Mouse (Mus musculus) splenic B cell, adult 2 months (primary cell): ENCODE data around the gene Kremen1.

Experiments used
- DNase-seq: peaks from one replicate; pipeline ENCODE4 v3.0.0-alpha.2; 2011; ENCODE audit warnings: low read depth, low spot score
- H3K27me3 ChIP-seq: 2 replicates; pipeline ENCODE4 v1.6.1; 2012; ENCODE audit warnings: mild to moderate bottlenecking, low read length, moderate library complexity, mixed read lengths; ENCODE audit not compliant: control insufficient read depth, poor library complexity, insufficient read depth, severe bottlenecking
- H3K36me3 ChIP-seq: 2 replicates; pipeline ENCODE4 v1.6.1; 2012; ENCODE audit warnings: mild to moderate bottlenecking, low read length, moderate library complexity, mixed read lengths; ENCODE audit not compliant: control insufficient read depth, poor library complexity, insufficient read depth, severe bottlenecking

The Kremen1 gene

GRCm38 (mm10) chr11:5277307-5277971, 16.1 kb upstream of the Kremen1 start:
- no peak for DNase-seq
- Histone ChIP-seq H3K27me3 (no peaks in the 10 kb centered on the region), H3K36me3 (no peaks in the 10 kb centered on the region)

DNA sequence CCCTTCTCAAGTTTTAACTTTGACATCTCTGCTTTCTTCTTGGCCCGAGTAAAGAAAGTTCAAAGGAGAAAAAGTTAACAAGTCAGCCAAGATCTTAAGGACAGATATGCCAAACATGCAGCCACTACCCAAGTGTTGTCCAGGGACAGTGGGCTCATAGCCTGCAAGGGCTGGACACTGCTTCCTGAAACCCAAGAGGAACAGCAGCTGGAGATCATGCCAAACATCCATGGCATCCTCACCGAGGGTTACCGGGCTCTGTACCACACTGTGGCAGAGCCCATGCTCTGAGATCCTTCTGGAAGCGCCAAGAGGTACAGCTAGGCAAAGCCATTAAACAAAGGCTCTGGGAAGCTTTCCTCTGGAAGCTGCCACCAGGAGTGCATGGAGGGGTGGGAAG, 13.9 kb upstream of the Kremen1 start:
- Histone ChIP-seq H3K36me3 (no peaks in the 10 kb centered on the region), H3K27me3 (no peaks in the 10 kb centered on the region)
- no peak for DNase-seq

DNA sequence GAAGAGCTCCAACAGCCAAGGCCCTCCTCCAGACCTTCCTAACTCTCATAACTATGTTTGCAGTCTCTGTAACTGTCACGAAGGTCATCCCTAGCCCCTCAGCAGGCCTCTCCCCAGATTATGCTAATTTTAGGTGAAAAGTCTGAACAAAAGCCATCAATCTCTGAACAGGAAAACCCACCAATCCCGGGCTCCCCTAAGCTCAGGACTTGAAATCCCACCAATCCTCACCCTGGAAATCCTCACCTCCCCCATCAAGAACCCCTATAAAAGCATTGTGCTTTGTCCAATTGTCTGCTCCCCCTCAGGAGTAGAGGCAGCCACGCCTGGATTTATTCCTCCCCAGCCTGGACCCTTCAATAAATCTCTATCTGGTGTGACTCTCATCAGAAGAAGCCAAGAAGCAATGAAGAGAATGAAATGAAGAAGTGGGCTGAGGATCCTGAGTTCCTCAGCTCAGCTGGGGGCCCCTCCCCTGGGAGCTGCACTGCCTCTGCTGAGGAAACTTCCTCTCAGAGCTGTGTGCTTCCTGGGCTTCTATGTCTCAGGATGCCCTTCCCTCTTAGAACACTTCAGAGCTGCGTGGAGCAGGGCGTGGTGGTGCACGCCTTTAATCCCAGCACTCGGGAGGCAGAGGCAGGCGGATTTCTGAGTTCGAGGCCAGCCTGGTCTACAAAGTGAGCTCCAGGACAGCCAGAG, 11.3 kb upstream of the Kremen1 start:
- Histone ChIP-seq H3K27me3 (no peaks in the 10 kb centered on the region), H3K36me3 (no peaks in the 10 kb centered on the region)
- peak; percentile 41 for DNase-seq

- DNase-seq, result no peak
- no peaks in the 10 kb centered on the region for H3K36me3 ChIP-seq
- H3K27me3 ChIP-seq, result no peaks in the 10 kb centered on the region
Observed at GRCm38 (mm10) chr11:5272066-5272360, 10.7 kb upstream of the Kremen1 start.

DNA sequence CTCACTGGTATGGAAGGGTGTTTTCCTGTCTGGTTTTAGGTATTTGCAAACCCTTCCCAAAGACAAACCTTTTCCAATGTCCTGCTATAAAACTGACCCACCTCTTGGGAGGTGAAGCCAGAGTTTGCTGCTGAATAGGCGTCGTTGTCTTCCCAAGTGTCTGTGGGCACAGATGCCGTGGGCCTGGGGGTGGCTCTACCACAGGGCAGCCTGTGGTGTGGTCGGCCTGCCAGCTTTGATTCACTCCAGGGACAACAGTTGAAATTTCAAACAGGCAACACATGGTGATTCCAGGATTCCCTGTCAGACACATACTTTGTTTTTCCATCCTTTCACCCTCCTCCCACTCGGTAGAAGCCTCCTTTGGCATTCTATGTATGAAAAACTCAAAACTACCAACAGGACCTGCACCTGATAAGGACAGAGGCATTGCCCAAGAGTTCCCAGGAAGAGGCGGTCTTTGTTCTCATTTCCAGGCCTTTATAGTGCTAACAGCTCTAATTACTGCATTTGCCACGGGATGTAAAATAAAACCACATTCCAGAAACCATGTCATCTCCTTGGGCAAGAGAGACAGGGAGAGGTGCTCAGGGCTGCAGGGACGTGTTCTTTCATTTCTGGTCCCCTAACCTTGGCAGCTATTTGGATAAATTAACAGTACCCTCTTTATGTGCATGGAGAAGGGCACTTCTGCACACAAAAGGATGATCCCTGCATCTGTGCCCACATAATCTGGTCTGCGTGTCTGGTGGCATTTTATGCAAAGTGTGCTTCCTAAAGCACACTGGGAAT, 10.1 kb upstream of the Kremen1 start:
- H3K36me3 ChIP-seq, result no peaks in the 10 kb centered on the region
- no peaks in the 10 kb centered on the region for H3K27me3 ChIP-seq
- no peak for DNase-seq

DNA sequence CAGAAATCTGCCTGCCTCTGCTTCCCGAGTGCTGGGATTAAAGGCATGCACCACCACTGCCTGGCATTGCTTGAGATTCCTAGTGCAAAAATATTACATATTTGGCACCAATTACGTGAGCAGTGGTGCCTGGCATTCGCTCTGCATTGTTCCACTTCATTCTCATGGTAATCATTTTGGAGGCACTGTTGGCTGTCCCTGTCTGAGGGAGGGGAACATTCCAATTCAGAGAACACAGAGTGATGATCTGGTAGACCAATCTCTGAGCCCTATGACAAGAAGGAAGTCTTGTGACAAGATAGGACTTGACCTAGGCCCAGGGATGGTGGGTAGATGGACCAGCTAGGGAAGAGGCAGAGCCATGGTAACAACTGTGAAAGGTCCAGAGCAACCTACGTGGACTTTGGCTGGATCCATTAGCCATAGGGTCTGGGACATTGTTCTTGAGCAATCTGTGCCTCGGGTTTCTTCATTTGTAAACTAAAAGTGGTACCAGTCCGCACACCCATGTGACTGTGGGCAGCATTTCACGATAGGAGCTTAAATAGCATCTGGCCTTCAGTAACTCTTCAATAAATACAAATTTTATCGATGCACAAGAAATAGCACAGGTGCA, 8.6 kb upstream of the Kremen1 start:
- Histone ChIP-seq H3K36me3 (no peaks in the 10 kb centered on the region), H3K27me3 (no peaks in the 10 kb centered on the region)
- no peak for DNase-seq

DNA sequence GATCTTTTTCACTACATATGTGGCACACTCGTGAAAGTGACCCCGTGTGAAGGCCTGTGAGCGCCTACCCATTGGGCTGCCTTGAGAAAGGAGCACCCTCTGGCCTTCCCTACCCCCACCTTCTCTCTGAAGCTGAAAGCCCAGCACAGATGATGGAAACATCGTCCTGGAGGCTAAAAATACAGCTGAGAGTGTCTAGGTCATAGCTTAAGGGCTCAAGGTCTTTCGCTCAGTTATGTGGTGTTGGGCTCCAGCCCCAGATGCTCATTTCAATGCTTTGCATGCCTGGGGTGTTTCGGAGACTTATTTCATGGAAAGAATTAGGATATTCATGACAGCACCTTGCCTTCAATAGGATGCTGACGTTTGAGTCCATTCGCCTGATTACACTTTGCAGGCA, 4.4 kb upstream of the Kremen1 start:
- Histone ChIP-seq H3K27me3 (no peaks in the 10 kb centered on the region), H3K36me3 (no peaks in the 10 kb centered on the region)
- DNase-seq, result no peak

DNA sequence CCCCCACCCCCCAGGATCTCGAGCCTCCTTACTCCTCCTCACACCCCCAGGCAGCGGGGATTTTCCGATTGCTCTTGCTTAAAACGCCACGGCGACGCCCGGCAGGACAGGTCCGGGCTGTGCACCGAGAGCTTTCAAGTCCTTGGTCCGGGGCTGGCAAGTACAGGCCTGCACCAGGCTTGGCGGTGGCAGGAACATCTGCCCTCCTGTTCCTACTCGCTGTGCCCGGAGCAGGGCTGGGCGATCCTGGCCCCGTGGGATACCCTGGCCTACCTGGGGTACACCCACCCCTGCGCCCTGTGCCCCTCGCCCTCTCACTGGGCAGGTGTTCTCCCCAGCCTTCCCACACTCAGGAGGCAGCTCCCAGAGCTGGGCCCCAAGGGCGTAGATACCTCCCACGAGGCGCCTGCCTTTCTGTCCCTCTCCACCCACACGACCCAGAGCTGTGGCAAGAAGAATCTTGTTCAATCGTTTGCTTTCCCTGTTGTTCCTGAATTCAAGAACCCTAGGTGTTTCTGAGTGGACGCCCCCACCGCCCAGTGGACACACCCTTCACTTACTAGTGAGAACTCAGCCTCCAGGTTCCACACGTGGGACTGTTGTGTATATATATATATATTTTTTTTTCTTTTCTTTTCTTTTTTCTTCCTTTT, 1.8 kb upstream of the Kremen1 start:
- H3K27me3 ChIP-seq, result peaks cover 1% of the 10 kb centered on the region; the same call in 1 of the 2 replicates
- H3K36me3 ChIP-seq, result no peaks in the 10 kb centered on the region
- DNase-seq, result no peak

DNA sequence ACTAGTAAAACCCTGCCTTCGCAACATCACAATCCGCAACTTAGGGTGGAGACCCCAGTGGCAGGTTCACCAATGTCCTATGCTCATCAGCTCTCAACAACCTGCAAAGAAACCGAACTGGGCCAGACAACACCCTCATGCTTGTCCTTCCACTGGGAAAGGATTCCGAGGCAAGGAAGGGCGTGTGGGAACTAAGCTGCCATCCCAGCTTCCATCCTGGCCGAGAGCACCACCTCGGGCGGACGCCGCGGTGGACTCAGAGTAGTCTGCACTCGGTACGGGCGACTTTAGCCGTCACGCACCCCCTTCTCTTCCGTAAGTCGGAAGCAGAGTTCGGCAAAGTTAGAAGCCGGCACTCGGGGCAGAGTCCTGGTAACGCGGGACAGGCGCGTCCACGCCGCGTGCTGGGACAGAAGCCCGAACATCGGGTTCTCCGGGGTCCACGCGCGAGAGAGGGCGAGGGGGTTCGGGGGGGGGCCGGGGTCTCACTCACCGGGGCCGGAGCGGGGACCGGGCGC, 357 bp downstream of the Kremen1 start:
- peak; percentile 52 for DNase-seq
- H3K36me3 ChIP-seq, result no peaks in the 10 kb centered on the region

DNA sequence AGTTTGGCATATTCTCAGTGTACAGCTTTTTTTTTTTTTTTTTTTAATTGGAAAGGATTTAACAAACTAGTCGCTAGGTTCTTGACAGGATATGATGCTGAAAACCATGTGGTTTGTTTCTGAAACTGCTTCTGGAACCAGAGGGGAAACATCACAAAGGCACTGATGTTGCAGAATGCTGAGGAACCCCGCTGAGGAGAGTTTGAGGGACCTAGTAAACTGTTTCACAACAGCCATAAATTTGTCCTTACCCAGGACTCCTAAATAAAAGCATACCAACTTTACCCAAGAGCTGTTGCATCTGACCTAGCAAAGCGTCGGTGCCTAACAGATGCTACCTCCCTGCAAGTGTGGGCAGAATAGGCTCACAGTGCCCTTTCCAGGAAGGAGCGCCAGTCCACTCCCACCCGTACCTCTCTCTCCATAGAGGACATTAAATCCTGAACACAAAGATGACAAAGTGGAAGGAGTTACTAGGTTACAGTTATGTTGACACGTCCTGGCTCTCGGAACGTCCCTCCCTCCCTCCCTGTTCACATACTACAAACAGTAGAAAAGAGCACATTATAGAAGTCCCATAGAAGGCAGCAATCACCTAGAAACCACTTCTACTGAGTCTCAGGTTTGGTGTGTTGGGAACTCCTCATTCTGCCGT, 1.3 kb downstream of the Kremen1 start:
- Histone ChIP-seq H3K36me3 (no peaks in the 10 kb centered on the region), H3K27me3 (peaks cover 1% of the 10 kb centered on the region; the same call in 1 of the 2 replicates)
- DNase-seq, result peak; percentile 44

More for the DNA sequence above, 357 bp downstream of the Kremen1 start:
- H3K27me3 ChIP-seq, result peaks cover 1% of the 10 kb centered on the region; the same call in 1 of the 2 replicates

GRCm38 (mm10) chr11:5258036-5258435, 3.3 kb downstream of the Kremen1 start:
- no peak for DNase-seq
- peaks cover 1% of the 10 kb centered on the region; the same call in 1 of the 2 replicates for H3K27me3 ChIP-seq
- no peaks in the 10 kb centered on the region for H3K36me3 ChIP-seq

DNA sequence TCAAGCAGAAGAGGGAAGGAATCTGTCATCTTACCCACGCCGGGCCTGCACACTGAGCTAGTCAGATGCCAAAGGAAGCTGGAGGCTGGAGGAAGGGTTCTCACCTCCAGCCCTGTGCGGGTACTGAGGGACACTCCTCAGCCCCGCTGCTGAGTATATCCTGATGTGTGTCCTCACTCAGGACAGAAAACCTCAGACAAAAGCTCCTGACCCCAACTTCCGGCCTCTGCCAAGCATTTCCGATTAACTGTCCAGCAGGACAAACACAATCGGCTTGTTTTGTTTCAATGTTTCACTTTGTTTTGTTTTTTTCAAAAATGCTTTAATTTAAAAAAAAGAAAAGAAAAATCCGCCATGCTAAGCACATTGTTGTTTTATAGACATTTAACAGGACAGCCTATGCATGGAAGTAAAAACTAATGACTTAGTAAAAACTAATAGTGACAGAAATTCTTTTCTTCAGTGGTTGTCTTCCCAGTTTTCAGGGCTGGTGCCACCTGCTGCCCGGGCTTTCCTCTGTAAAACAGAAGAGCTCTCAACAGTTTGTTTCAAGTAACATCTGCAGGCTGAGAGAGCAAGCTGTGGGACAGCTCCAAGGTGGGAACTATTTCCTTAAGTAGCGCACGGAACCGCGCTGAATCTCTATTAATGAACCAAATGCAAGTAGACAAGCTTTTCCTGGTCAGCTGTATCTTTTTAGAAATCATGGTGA, 4.1 kb downstream of the Kremen1 start:
- H3K36me3 ChIP-seq, result no peaks in the 10 kb centered on the region
- DNase-seq, result no peak
- H3K27me3 ChIP-seq, result peaks cover 1% of the 10 kb centered on the region; the same call in 1 of the 2 replicates

DNA sequence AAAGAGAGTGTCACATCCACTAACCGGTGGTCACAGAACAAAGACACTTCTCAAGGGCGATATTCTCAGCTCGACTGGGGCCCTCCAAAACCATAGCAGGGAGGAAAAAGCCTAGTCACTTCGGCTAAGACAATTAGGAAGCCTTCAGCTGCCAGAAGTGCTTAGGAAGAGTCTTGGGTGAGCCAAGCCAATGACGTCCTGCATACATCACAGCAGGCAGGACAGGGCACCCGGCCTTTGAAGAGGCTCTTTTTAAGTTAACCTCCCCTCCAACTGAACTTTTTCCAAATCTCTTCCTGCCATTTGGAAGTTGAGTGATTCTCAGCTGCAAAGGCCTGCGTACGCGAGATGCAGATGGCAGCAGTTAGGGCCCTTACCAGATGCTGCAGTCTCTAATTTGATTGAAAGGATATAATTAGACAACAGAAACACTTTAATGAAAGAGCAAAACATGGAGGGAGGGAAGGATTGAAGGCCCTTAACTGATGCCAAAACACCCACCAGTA, 5.8 kb downstream of the Kremen1 start:
- DNase-seq, result no peak
- Histone ChIP-seq H3K27me3 (peaks cover 1% of the 10 kb centered on the region; the same call in 1 of the 2 replicates), H3K36me3 (no peaks in the 10 kb centered on the region)
